Mouse (Mus musculus) cerebellum, adult (tissue): Measurements from ENCODE around the gene Gm5157.
"Not testable (repeated sequence)": the region's sequence is repeated elsewhere in the genome, so short reads cannot be mapped to it uniquely, and the experiment has no call there.

ENCODE experiments used
- ATAC-seq: cut with Nextera tagmentation; 2 replicates; pipeline ENCODE4 v1.9.2; 2017; ENCODE audit warnings: mild to moderate bottlenecking, moderate library complexity, mixed read lengths; ENCODE audit not compliant: insufficient number of reproducible peaks, low FRiP score, low TSS enrichment

Gm5157 gene

DNA sequence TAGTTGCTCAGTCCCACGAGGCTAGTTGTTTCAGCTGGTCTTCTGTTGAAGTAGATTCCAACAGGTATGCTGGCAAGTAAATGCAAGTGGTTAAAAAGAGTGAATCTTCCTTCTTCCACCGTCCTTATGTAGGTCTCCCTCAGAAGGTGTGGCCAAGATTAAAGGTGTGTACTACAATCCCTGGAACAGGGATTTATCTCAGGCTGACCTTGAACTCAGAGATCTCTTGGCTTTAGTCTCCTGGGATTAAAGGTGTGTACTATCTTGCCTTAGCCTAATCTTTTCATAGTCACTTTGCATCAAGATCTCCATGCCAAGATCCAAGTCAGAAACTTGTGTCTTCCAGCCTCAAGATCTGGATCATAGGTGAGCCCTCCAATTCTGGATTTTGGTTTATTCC, at the start of gene Gm5157:
Gm5157 (minus strand) TSS at position 101 of the 400 bp plus-strand sequence.
- not testable (repeated sequence) for ATAC-seq

DNA sequence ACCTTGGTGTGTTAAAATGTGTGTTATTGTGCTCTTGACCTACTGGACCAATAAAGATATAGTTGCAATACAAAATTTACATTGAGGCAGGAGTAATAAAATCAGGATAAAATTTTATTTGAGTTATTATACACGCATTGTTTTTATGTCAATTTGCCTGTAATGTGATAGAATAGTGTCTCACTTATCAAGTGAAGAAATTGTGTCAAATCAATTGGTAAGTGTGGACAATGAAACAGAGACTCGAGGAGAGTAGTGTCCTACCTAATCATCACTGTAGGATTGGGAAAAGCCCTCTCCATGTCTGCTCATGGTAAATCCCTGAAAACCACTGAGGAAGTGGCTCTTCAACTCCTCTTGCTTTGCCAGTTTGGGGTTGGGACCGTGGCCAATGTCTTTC, 28.3 kb downstream of the Gm5157 start, which contains the start of gene Vmn1r123:
Vmn1r123 (plus strand) TSS at position 301 of the 400 bp plus-strand sequence.
- ATAC-seq: not testable (repeated sequence)
